In the genomic region with DNA sequence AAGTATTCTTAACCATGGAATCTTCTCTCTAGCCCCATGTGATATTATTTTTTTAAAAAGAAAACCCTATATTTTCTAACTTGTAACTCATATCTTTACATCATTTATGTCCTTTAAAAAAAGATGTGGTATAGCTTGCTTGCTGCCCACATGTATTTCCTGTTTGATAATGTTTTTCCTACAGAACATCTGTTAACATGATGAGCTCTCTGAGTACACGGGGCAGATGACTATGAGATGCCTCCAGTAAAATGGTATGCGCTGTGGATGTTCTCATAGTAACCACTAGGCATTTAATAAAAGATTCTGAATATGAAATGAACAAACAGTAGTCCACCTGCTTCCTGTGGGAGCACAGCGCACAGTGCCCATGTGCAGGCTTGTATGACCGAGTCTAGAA, we compare ENCODE assay signal across 21 mouse cellular contexts.
"Had no signal": no experiment of that assay in that cellular context is flagged by ENCODE, and none has a peak within 500 bp of the region (broad histone marks: within the 10 kb centered on the region; RNA-seq: fewer than 3 reads in every experiment).

No protein-coding gene starts in this region.

- H3K9me3 ChIP-seq: lung, embryonic 15.5 days; midbrain, embryonic 13.5 days; midbrain, embryonic 15.5 days; neural tube, embryonic 12.5 days; stomach, embryonic 15.5 days had no signal

- H3K4me1 ChIP-seq: midbrain, embryonic 13.5 days; midbrain, embryonic 15.5 days; neural tube, embryonic 12.5 days; stomach, embryonic 15.5 days had no signal

- H3K27me3 ChIP-seq: lung, embryonic 15.5 days; midbrain, embryonic 13.5 days; midbrain, embryonic 15.5 days; neural tube, embryonic 12.5 days; stomach, embryonic 15.5 days had no signal

- H3K27ac ChIP-seq: lung, embryonic 15.5 days; macrophage; midbrain, embryonic 13.5 days; midbrain, embryonic 15.5 days; neural tube, embryonic 12.5 days; stomach, embryonic 15.5 days; stomach, postnatal 0 days had no signal

- H3K36me3 ChIP-seq: lung, embryonic 15.5 days; midbrain, embryonic 13.5 days; midbrain, embryonic 15.5 days; neural tube, embryonic 12.5 days; stomach, embryonic 15.5 days had no signal

- H3K4me2 ChIP-seq: lung, embryonic 15.5 days; midbrain, embryonic 11.5 days; midbrain, embryonic 13.5 days; midbrain, embryonic 15.5 days; neural tube, embryonic 12.5 days; stomach, embryonic 15.5 days had no signal

- H3K9ac ChIP-seq: lung, embryonic 15.5 days; midbrain, embryonic 13.5 days; midbrain, embryonic 15.5 days; neural tube, embryonic 12.5 days; stomach, embryonic 15.5 days had no signal

- H3K4me3 ChIP-seq: lung, embryonic 15.5 days; megakaryocyte, embryonic 14.5 days; midbrain, embryonic 13.5 days; midbrain, embryonic 15.5 days; neural tube, embryonic 12.5 days; stomach, embryonic 15.5 days had no signal

- DNase-seq: lung, adult 2 months; lung, postnatal 14 days; lung, postnatal 36 days; retina, postnatal 1 day; right cerebral cortex, adult 18-20 months; right cerebral cortex, postnatal 25 days; right cerebral cortex, postnatal 4 days; spleen, adult 18-20 months; thymus, adult 2 months; thymus, postnatal 25 days; thymus, postnatal 4 days had no signal

- ATAC-seq: lung, postnatal 0 days; midbrain, embryonic 13.5 days; midbrain, embryonic 15.5 days had no signal
